Comparison of ENCODE assay signal across 12 mouse cellular contexts in the genomic region with DNA sequence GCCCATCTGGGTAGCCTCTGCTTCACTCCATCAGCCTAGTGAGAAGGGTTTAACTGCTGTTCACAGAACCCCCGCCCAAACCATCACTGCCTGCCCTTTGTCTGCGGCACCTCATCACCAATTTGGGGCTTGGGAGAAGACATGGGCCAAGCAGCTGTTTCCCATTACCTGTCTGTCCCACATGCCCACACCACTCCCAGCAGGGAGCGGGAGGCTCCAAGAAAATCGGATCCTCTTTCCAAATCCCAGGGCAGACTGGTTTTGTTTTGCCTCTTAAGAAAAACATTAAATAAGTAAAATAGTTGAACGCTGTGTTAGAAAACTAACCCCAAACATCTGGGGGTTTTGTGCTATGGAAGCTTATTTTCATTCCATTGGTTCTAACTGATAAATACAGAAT. TPM values are rescaled to one million over a fixed set of nuclear protein-coding genes. Genes with fewer than 3 reads are reported as not detected.
DNase-seq lines count a peak whose midpoint lies in the region; ATAC-seq lines count a peak whose summit lies in the region.
"Had no signal": no experiment of that assay in that cellular context is flagged by ENCODE, and none has a peak within 500 bp of the region (broad histone marks: within the 10 kb centered on the region; RNA-seq: fewer than 3 reads in every experiment).

No protein-coding gene starts in this region.

- DNase-seq in kidney, adult 8-10 months: no peak
- peak; percentile 72 for DNase-seq in embryonic facial prominence, embryonic 10.5 days (ENCODE audit: low spot score)
- DNase-seq in lung, postnatal 25 days (ENCODE audit: low spot score): peak; percentile 67
- no peak for DNase-seq in cerebellum, adult 9-11 months
- no peak for DNase-seq in ovary, postnatal 10 days (ENCODE audit: low spot score)
- DNase-seq in retina, embryonic 14.5 days (ENCODE audit: low spot score): no peak
- DNase-seq: cerebellum, adult 2 months; heart, postnatal 4 days; thymus, postnatal 14 days had no signal

- H3K4me2 ChIP-seq in kidney, embryonic 15.5 days: no peak overlapping the region
- H3K4me2 ChIP-seq in limb, embryonic 13.5 days (replicated peaks): no peak overlapping the region

- H3K27ac ChIP-seq in kidney, embryonic 15.5 days: peak overlapping the region; percentile 28; the same call in 1 of the 2 replicates
- peak overlapping the region; percentile 81 for H3K27ac ChIP-seq in embryonic facial prominence, embryonic 10.5 days (replicated peaks)
- no peak overlapping the region for H3K27ac ChIP-seq in limb, embryonic 13.5 days

- H3K9ac ChIP-seq in kidney, embryonic 15.5 days: no peak overlapping the region
- no peak overlapping the region for H3K9ac ChIP-seq in limb, embryonic 13.5 days

- peaks cover 27% of the 10 kb centered on the region for H3K4me1 ChIP-seq in kidney, embryonic 15.5 days
- peaks cover 51% of the 10 kb centered on the region for H3K4me1 ChIP-seq in embryonic facial prominence, embryonic 10.5 days
- H3K4me1 ChIP-seq in limb, embryonic 13.5 days: peaks cover 5% of the 10 kb centered on the region; the same call in 1 of the 2 replicates

- no peaks in the 10 kb centered on the region for H3K27me3 ChIP-seq in kidney, embryonic 15.5 days
- no peaks in the 10 kb centered on the region for H3K27me3 ChIP-seq in embryonic facial prominence, embryonic 10.5 days (replicated peaks; ENCODE audit: low read depth, poor library complexity, severe bottlenecking)
- no peaks in the 10 kb centered on the region for H3K27me3 ChIP-seq in limb, embryonic 13.5 days

- no peaks in the 10 kb centered on the region for H3K9me3 ChIP-seq in kidney, embryonic 15.5 days (replicated peaks)
- H3K9me3 ChIP-seq in embryonic facial prominence, embryonic 10.5 days: no peaks in the 10 kb centered on the region
- no peaks in the 10 kb centered on the region for H3K9me3 ChIP-seq in limb, embryonic 13.5 days
- H3K9me3 ChIP-seq: G1E had no signal

- 0 out of 2 replicates have a peak, but pooled peaks have one; percentile 55 for ATAC-seq in kidney, embryonic 15.5 days (replicated peaks; ENCODE audit: low FRiP score)
- ATAC-seq in limb, embryonic 13.5 days (ENCODE audit: low FRiP score, low read depth): peak; percentile 59; the same call in 1 of the 2 replicates

- no peak overlapping the region for H3K4me3 ChIP-seq in kidney, embryonic 15.5 days (replicated peaks)
- no peak overlapping the region for H3K4me3 ChIP-seq in embryonic facial prominence, embryonic 10.5 days
- H3K4me3 ChIP-seq in limb, embryonic 13.5 days: no peak overlapping the region

- 25% methylated on average over 5 of the region's 5 CpGs for WGBS in kidney, embryonic 15.5 days
- WGBS in embryonic facial prominence, embryonic 10.5 days: 30% methylated on average over 5 of the region's 5 CpGs
- 22% methylated on average over 5 of the region's 5 CpGs for WGBS in limb, embryonic 13.5 days

- H3K36me3 ChIP-seq in kidney, embryonic 15.5 days: no peaks in the 10 kb centered on the region
- no peaks in the 10 kb centered on the region for H3K36me3 ChIP-seq in embryonic facial prominence, embryonic 10.5 days (replicated peaks)
- no peaks in the 10 kb centered on the region for H3K36me3 ChIP-seq in limb, embryonic 13.5 days
- H3K36me3 ChIP-seq: G1E had no signal

RNA-seq across cellular contexts. Expression of a gene that starts 33.9 kb away (rescaled TPM):
- polyA plus RNA-seq in kidney, embryonic 15.5 days (2015; fragmentation: Nextera tagmentation; extraction: Ambion mirVana): 280 and 313 TPM in 2 replicates
- polyA plus RNA-seq in embryonic facial prominence, embryonic 10.5 days (2016; fragmentation: Nextera tagmentation; extraction: Ambion mirVana): 444 and 453 TPM in 2 replicates
- polyA plus RNA-seq in limb, embryonic 13.5 days (2015; fragmentation: Nextera tagmentation; extraction: Ambion mirVana): 269 and 271 TPM in 2 replicates

RNA-seq across cellular contexts. Expression of a gene that starts 33.9 kb away (rescaled TPM):
- polyA plus RNA-seq in kidney, embryonic 15.5 days (2015; fragmentation: Nextera tagmentation; extraction: Ambion mirVana): 25.1 and 25.5 TPM in 2 replicates
- polyA plus RNA-seq in embryonic facial prominence, embryonic 10.5 days (2016; fragmentation: Nextera tagmentation; extraction: Ambion mirVana): 26.7 and 27.3 TPM in 2 replicates
- 19.9 and 21.7 TPM in 2 replicates for polyA plus RNA-seq in limb, embryonic 13.5 days (2015; fragmentation: Nextera tagmentation; extraction: Ambion mirVana)

Comparison
In these comparisons a context has a peak if more than half of its experiments do, and no peak if none do; other contexts are left out.
1. DNase-seq: peak in embryonic facial prominence, embryonic 10.5 days (single experiment) and lung, postnatal 25 days (single experiment); none in kidney, adult 8-10 months (0 of 2), cerebellum, adult 9-11 months (single experiment), ovary, postnatal 10 days (single experiment) and retina, embryonic 14.5 days (single experiment).